Mouse (Mus musculus) heart, adult 2 months (tissue): Measurements from ENCODE around the gene Exoc2. TPM values are rescaled to one million over a fixed set of nuclear protein-coding genes. Genes with fewer than 3 reads are reported as not detected.

Source experiments
- DNase-seq, 2 experiments: peaks; one replicate each; pipeline ENCODE4 v3.0.0; 2021
- H3K27ac ChIP-seq: fragments of 200-600 bp; 2 replicates; pipeline ENCODE4 v1.8.1; 2022
- H3K27me3 ChIP-seq: fragments of 200-500 bp; 2 replicates; pipeline ENCODE4 v1.6.1; 2012; ENCODE audit warnings: mild to moderate bottlenecking, low read length, inconsistent platforms, mixed read lengths; ENCODE audit not compliant: control insufficient read depth, insufficient read depth
- H3K36me3 ChIP-seq: fragments of 200-500 bp; 2 replicates; pipeline ENCODE4 v1.6.1; 2012; ENCODE audit warnings: low read length, inconsistent platforms; ENCODE audit not compliant: control insufficient read depth, insufficient read depth
- H3K4me1 ChIP-seq: fragments of 200-500 bp; 2 replicates; pipeline ENCODE4 v1.6.1; 2011; ENCODE audit warnings: low read length; ENCODE audit not compliant: control insufficient read depth, insufficient read depth
- H3K4me3 ChIP-seq: fragments of 200-600 bp; 2 replicates; pipeline ENCODE4 v1.8.1; 2022
- H3K79me2 ChIP-seq: fragments of 200-500 bp; replicated peaks from 2 replicates; pipeline ENCODE4 v1.6.1; 2012; ENCODE audit warnings: mild to moderate bottlenecking, inconsistent platforms, low read length, moderate library complexity, mixed read lengths; ENCODE audit not compliant: control insufficient read depth, insufficient read depth
- H3K9ac ChIP-seq: fragments of 200-500 bp; 2 replicates; pipeline ENCODE4 v1.6.1; 2012; ENCODE audit warnings: low read depth, mild to moderate bottlenecking, control low read depth, inconsistent platforms, low read length, mixed read lengths
- CTCF ChIP-seq: fragments of 200-600 bp; IDR thresholded peaks from 2 replicates; pipeline ENCODE4 v1.8.1; 2022; ENCODE audit warnings: antibody characterized with exemption, mild to moderate bottlenecking, moderate library complexity
- EP300 ChIP-seq: fragments of 200-500 bp; IDR thresholded peaks from 2 replicates; pipeline ENCODE4 v1.6.1; 2011; ENCODE audit warnings: low read depth, low read length, control low read depth; ENCODE audit not compliant: insufficient read depth
- POLR2A ChIP-seq: fragments of 200-500 bp; IDR thresholded peaks from 2 replicates; pipeline ENCODE4 v1.6.1; 2011; ENCODE audit warnings: mild to moderate bottlenecking, low read depth, low read length, control low read depth; ENCODE audit not compliant: insufficient read depth
- WGBS: fragments of 180-500 bp; shearing (Covaris S2); methylation state at CpG from one replicate; pipeline ENCODE4 v1.1.7; 2018; 5-methylcytosine and 5-hydroxymethylcytosine counted together
- intact Hi-C: fragments of 180-260 bp; cut with DNase I; formaldehyde crosslinking; loops from one replicate; pipeline ENCODE4 v1.15.1; 2025
- polyA plus RNA-seq: library from polyadenylated mRNA; depleted of rRNA; stranded (reverse); fragments of >200 nt; gene quantifications from 2 replicates; pipeline ENCODE4 v1.2.3, GENCODE M21; 2012
- total RNA-seq, 2 experiments: library from RNA; stranded (reverse); gene quantifications; 2 replicates each; pipeline ENCODE4 v1.2.3; 2021

Gene Exoc2
- total and polyA plus RNA-seq, 3 experiments: 6.4 to 14.7 (median 14.3) TPM

DNA sequence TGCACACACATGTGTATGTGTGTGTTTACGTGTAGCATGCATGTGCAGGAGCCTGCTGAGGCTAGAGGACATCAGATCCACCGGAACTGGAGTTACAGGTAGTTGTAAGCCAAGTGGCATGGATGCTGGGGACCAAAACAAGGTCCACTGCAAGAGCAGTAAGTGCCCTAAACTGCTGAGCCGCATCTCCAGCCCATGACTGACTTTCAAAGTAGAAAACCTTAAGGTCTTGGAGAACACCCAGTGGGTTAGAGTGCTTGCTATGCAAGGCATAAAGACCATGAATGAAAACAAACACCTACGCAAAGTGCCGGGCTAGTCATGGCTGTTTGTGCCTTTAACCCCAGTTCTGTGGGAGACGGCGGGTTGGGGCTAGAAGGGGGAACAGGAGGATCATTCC is 147.4 kb downstream of the Exoc2 start:
- Histone ChIP-seq H3K27ac (no peak overlapping the region), H3K4me1 (no peaks in the 10 kb centered on the region; the same call in none of the 2 replicates), H3K4me3 (no peak overlapping the region), H3K9ac (no peak overlapping the region), H3K36me3 (no peaks in the 10 kb centered on the region; the same call in 1 of the 2 replicates), H3K27me3 (no peaks in the 10 kb centered on the region), H3K79me2 (no peaks in the 10 kb centered on the region)
- WGBS: 96% methylated on average over 7 of the region's 7 CpGs
- TF ChIP-seq CTCF: no peak
- TF ChIP-seq POLR2A: no peak
- no peak for TF ChIP-seq EP300
- intact Hi-C loops: no loop called here
- DNase-seq: no peak

GRCm38 (mm10) chr13:30824903-30825302 is 149.0 kb downstream of the Exoc2 start:
- Histone ChIP-seq H3K27ac (no peak overlapping the region), H3K4me3 (no peak overlapping the region), H3K27me3 (no peaks in the 10 kb centered on the region), H3K79me2 (no peaks in the 10 kb centered on the region), H3K9ac (no peak overlapping the region), H3K4me1 (no peaks in the 10 kb centered on the region), H3K36me3 (no peaks in the 10 kb centered on the region)
- intact Hi-C loops: no loop called here
- no peak for DNase-seq
- WGBS: 73% methylated on average over 3 of the region's 3 CpGs
- TF ChIP-seq POLR2A: no peak
- TF ChIP-seq CTCF: no peak
- no peak for TF ChIP-seq EP300

- no peak for TF ChIP-seq EP300
- no peak for TF ChIP-seq POLR2A
- TF ChIP-seq CTCF: no peak
- no peak for DNase-seq
- Histone ChIP-seq H3K4me1 (no peaks in the 10 kb centered on the region), H3K27ac (no peak overlapping the region), H3K36me3 (no peaks in the 10 kb centered on the region), H3K27me3 (no peaks in the 10 kb centered on the region), H3K9ac (no peak overlapping the region), H3K4me3 (no peak overlapping the region), H3K79me2 (no peaks in the 10 kb centered on the region)
- intact Hi-C loops: no loop called here
- 68% methylated on average over 7 of the region's 7 CpGs for WGBS
Observed at GRCm38 (mm10) chr13:30820555-30820954, 153.3 kb downstream of the Exoc2 start.

DNA sequence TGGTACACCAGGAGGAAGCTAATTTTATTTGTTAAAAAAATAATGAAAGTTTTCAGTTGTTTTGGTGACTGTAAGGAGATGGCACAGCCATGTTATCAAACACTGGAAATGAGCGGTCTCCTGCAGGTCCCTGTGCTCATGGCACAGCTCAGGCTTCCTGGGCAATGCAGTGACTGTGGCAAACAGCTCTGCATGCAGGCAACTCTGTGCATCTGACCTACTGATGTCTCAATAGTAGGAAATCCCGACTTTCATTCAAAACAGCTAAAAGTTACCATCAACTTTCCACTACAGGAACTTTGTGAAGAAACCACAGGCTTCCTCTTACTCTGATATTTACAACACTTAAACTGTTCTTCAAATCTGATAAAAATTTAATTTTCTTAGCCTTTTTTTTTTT is 154.0 kb downstream of the Exoc2 start:
- Histone ChIP-seq H3K27ac (no peak overlapping the region), H3K4me1 (no peaks in the 10 kb centered on the region), H3K36me3 (no peaks in the 10 kb centered on the region), H3K4me3 (no peak overlapping the region), H3K79me2 (no peaks in the 10 kb centered on the region), H3K9ac (no peak overlapping the region), H3K27me3 (no peaks in the 10 kb centered on the region)
- intact Hi-C loops: no loop called here
- TF ChIP-seq EP300 (no peak), POLR2A (no peak), CTCF (no peak)
- 83% methylated on average over 2 of the region's 2 CpGs for WGBS
- no peak for DNase-seq

DNA sequence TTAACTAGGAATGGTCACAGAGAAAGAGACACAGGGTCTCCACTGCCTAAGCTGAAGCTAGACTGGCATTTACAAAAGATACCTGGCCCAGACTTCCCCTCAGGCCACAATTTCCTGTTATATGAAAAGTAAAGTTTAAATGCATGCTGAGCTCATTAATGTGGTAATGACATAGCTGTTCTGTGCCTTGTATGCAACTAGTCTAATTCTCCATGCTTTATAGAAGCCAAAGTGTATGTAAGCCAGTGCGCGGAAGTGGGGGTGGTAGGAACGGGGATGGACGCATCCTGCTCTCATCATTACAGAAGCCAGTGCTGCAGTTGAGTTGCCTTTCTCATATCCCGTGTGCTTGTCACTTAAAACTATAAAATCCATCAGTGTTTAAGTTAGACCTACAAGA is 156.5 kb downstream of the Exoc2 start:
- no peak overlapping the region for H3K4me3 ChIP-seq
- no peak for TF ChIP-seq POLR2A
- TF ChIP-seq CTCF: no peak
- no peak for TF ChIP-seq EP300
- H3K27me3 ChIP-seq: no peaks in the 10 kb centered on the region
- 93% methylated on average over 5 of the region's 5 CpGs for WGBS
- intact Hi-C loops: no loop called here
- DNase-seq: no peak
- H3K4me1 ChIP-seq: no peaks in the 10 kb centered on the region
- H3K27ac ChIP-seq: no peak overlapping the region
- H3K36me3 ChIP-seq: no peaks in the 10 kb centered on the region
- no peaks in the 10 kb centered on the region for H3K79me2 ChIP-seq
- H3K9ac ChIP-seq: no peak overlapping the region

- Histone ChIP-seq H3K27ac (no peak overlapping the region), H3K9ac (no peak overlapping the region), H3K27me3 (no peaks in the 10 kb centered on the region), H3K36me3 (no peaks in the 10 kb centered on the region), H3K79me2 (no peaks in the 10 kb centered on the region), H3K4me1 (peaks cover 4% of the 10 kb centered on the region), H3K4me3 (no peak overlapping the region)
- TF ChIP-seq POLR2A: no peak
- TF ChIP-seq EP300: no peak
- no peak for TF ChIP-seq CTCF
- DNase-seq: no peak
- intact Hi-C loops: no loop called here
- 89% methylated on average over 5 of the region's 5 CpGs for WGBS
Observed at GRCm38 (mm10) chr13:30814256-30814655, 159.6 kb downstream of the Exoc2 start.

- WGBS: 72% methylated on average over 5 of the region's 5 CpGs
- Histone ChIP-seq H3K4me3 (no peak overlapping the region), H3K79me2 (no peaks in the 10 kb centered on the region), H3K9ac (no peak overlapping the region), H3K27ac (no peak overlapping the region), H3K36me3 (no peaks in the 10 kb centered on the region), H3K4me1 (peaks cover 6% of the 10 kb centered on the region), H3K27me3 (no peaks in the 10 kb centered on the region)
- DNase-seq: no peak
- intact Hi-C loops: no loop called here
- TF ChIP-seq EP300: no peak
- no peak for TF ChIP-seq POLR2A
- no peak for TF ChIP-seq CTCF
Observed at GRCm38 (mm10) chr13:30813464-30813863, 160.4 kb downstream of the Exoc2 start.
